Mouse (Mus musculus): ENCODE results near the gene Prss41.

Gene Prss41

GRCm38 (mm10) chr17:23836006-23836575, 7.9 kb downstream of the Prss41 start, which contains the start of gene Prss33:
Prss33 (minus strand) TSS chr17:23836056.
- Histone ChIP-seq H3K4me3 (replicated peaks; ENCODE audit: low read length) (peak within 1 kb of the TSS; percentile 67), H3K4me1 (replicated peaks; ENCODE audit: low read depth, low read length) (peaks cover 32% of the 10 kb centered on the region), H3K36me3 (ENCODE audit: insufficient read depth, low read length) (no peaks in the 10 kb centered on the region; the same call in 1 of the 2 replicates), H3K9me3 (ENCODE audit: low read length) (no peaks in the 10 kb centered on the region), H3K27me3 (ENCODE audit: insufficient read depth, low read length) (peaks cover 17% of the 10 kb centered on the region)
- no peak for TF ChIP-seq NANOG (IDR thresholded peaks at IDR 0.05; ENCODE audit: borderline replicate concordance, low read length)
- no peak for TF ChIP-seq CTCF (conservative IDR thresholded peaks at IDR 0.05; ENCODE audit: low read length)
- no peak for TF ChIP-seq POU5F1 (IDR thresholded peaks at IDR 0.05; ENCODE audit: borderline replicate concordance, low read length)

GRCm38 (mm10) chr17:23831201-23831600, 12.8 kb downstream of the Prss41 start:
- Histone ChIP-seq H3K4me1 (replicated peaks; ENCODE audit: low read depth, low read length) (peaks cover 51% of the 10 kb centered on the region), H3K27me3 (ENCODE audit: insufficient read depth, low read length) (peaks cover 13% of the 10 kb centered on the region), H3K36me3 (ENCODE audit: insufficient read depth, low read length) (peaks cover 15% of the 10 kb centered on the region), H3K9me3 (ENCODE audit: low read length) (no peaks in the 10 kb centered on the region; the same call in 1 of the 2 replicates), H3K4me3 (replicated peaks; ENCODE audit: low read length) (no peak overlapping the region)
- TF ChIP-seq POU5F1 (IDR thresholded peaks at IDR 0.05; ENCODE audit: borderline replicate concordance, low read length) (no peak), NANOG (IDR thresholded peaks at IDR 0.05; ENCODE audit: borderline replicate concordance, low read length) (no peak), CTCF (conservative IDR thresholded peaks at IDR 0.05; ENCODE audit: low read length) (no peak)

GRCm38 (mm10) chr17:23829064-23829619, 14.8 kb downstream of the Prss41 start, which contains the start of gene Elob:
Elob (minus strand) TSS chr17:23829136.
- Histone ChIP-seq H3K9me3 (ENCODE audit: low read length) (peaks cover 4% of the 10 kb centered on the region; the same call in 1 of the 2 replicates), H3K27me3 (ENCODE audit: insufficient read depth, low read length) (peaks cover 5% of the 10 kb centered on the region), H3K4me3 (replicated peaks; ENCODE audit: low read length) (peak within 1 kb of the TSS; percentile 92), H3K36me3 (ENCODE audit: insufficient read depth, low read length) (peaks cover 36% of the 10 kb centered on the region), H3K4me1 (replicated peaks; ENCODE audit: low read depth, low read length) (peaks cover 49% of the 10 kb centered on the region)
- TF ChIP-seq CTCF (conservative IDR thresholded peaks at IDR 0.05; ENCODE audit: low read length) (peak; percentile 71), POU5F1 (IDR thresholded peaks at IDR 0.05; ENCODE audit: borderline replicate concordance, low read length) (no peak), NANOG (IDR thresholded peaks at IDR 0.05; ENCODE audit: borderline replicate concordance, low read length) (no peak)

GRCm38 (mm10) chr17:23828271-23829001, 15.5 kb downstream of the Prss41 start:
- Histone ChIP-seq H3K4me3 (replicated peaks; ENCODE audit: low read length) (peak overlapping the region; percentile 92), H3K36me3 (ENCODE audit: insufficient read depth, low read length) (peaks cover 43% of the 10 kb centered on the region), H3K4me1 (replicated peaks; ENCODE audit: low read depth, low read length) (peaks cover 51% of the 10 kb centered on the region), H3K27me3 (ENCODE audit: insufficient read depth, low read length) (no peaks in the 10 kb centered on the region), H3K9me3 (ENCODE audit: low read length) (peaks cover 11% of the 10 kb centered on the region; the same call in 1 of the 2 replicates)
- TF ChIP-seq NANOG (IDR thresholded peaks at IDR 0.05; ENCODE audit: borderline replicate concordance, low read length) (no peak), CTCF (conservative IDR thresholded peaks at IDR 0.05; ENCODE audit: low read length) (no peak), POU5F1 (IDR thresholded peaks at IDR 0.05; ENCODE audit: borderline replicate concordance, low read length) (no peak)

GRCm38 (mm10) chr17:23825591-23825990, 18.4 kb downstream of the Prss41 start:
- TF ChIP-seq NANOG (IDR thresholded peaks at IDR 0.05; ENCODE audit: borderline replicate concordance, low read length) (no peak), POU5F1 (IDR thresholded peaks at IDR 0.05; ENCODE audit: borderline replicate concordance, low read length) (no peak), CTCF (conservative IDR thresholded peaks at IDR 0.05; ENCODE audit: low read length) (no peak)
- H3K4me1 ChIP-seq (replicated peaks; ENCODE audit: low read depth, low read length): peaks cover 80% of the 10 kb centered on the region
- peaks cover 71% of the 10 kb centered on the region for H3K36me3 ChIP-seq (ENCODE audit: insufficient read depth, low read length)
- H3K27me3 ChIP-seq (ENCODE audit: insufficient read depth, low read length): no peaks in the 10 kb centered on the region
- H3K9me3 ChIP-seq (ENCODE audit: low read length): peaks cover 39% of the 10 kb centered on the region
- H3K4me3 ChIP-seq (replicated peaks; ENCODE audit: low read length): peak overlapping the region; percentile 7; the same call in 1 of the 2 replicates

GRCm38 (mm10) chr17:23823614-23824013, 20.4 kb downstream of the Prss41 start:
- H3K9me3 ChIP-seq (ENCODE audit: low read length): peaks cover 59% of the 10 kb centered on the region
- H3K36me3 ChIP-seq (ENCODE audit: insufficient read depth, low read length): peaks cover 91% of the 10 kb centered on the region
- peaks cover 74% of the 10 kb centered on the region for H3K4me1 ChIP-seq (replicated peaks; ENCODE audit: low read depth, low read length)
- no peak for TF ChIP-seq POU5F1 (IDR thresholded peaks at IDR 0.05; ENCODE audit: borderline replicate concordance, low read length)
- TF ChIP-seq CTCF (conservative IDR thresholded peaks at IDR 0.05; ENCODE audit: low read length): no peak
- TF ChIP-seq NANOG (IDR thresholded peaks at IDR 0.05; ENCODE audit: borderline replicate concordance, low read length): no peak
- H3K27me3 ChIP-seq (ENCODE audit: insufficient read depth, low read length): no peaks in the 10 kb centered on the region
- H3K4me3 ChIP-seq (replicated peaks; ENCODE audit: low read length): peak overlapping the region; percentile 55

GRCm38 (mm10) chr17:23823018-23823417, 21.0 kb downstream of the Prss41 start:
- Histone ChIP-seq H3K36me3 (ENCODE audit: insufficient read depth, low read length) (peaks cover 97% of the 10 kb centered on the region), H3K9me3 (ENCODE audit: low read length) (peaks cover 65% of the 10 kb centered on the region), H3K4me1 (replicated peaks; ENCODE audit: low read depth, low read length) (peaks cover 74% of the 10 kb centered on the region), H3K4me3 (replicated peaks; ENCODE audit: low read length) (peak overlapping the region; percentile 55), H3K27me3 (ENCODE audit: insufficient read depth, low read length) (no peaks in the 10 kb centered on the region)
- TF ChIP-seq CTCF (conservative IDR thresholded peaks at IDR 0.05; ENCODE audit: low read length): no peak
- TF ChIP-seq POU5F1 (IDR thresholded peaks at IDR 0.05; ENCODE audit: borderline replicate concordance, low read length): no peak
- no peak for TF ChIP-seq NANOG (IDR thresholded peaks at IDR 0.05; ENCODE audit: borderline replicate concordance, low read length)

GRCm38 (mm10) chr17:23822094-23822493, 21.9 kb downstream of the Prss41 start:
- H3K9me3 ChIP-seq (ENCODE audit: low read length): peaks cover 74% of the 10 kb centered on the region
- peak overlapping the region; percentile 55 for H3K4me3 ChIP-seq (replicated peaks; ENCODE audit: low read length)
- H3K27me3 ChIP-seq (ENCODE audit: insufficient read depth, low read length): no peaks in the 10 kb centered on the region
- TF ChIP-seq CTCF (conservative IDR thresholded peaks at IDR 0.05; ENCODE audit: low read length) (no peak), POU5F1 (IDR thresholded peaks at IDR 0.05; ENCODE audit: borderline replicate concordance, low read length) (no peak), NANOG (IDR thresholded peaks at IDR 0.05; ENCODE audit: borderline replicate concordance, low read length) (no peak)
- peaks cover 68% of the 10 kb centered on the region for H3K4me1 ChIP-seq (replicated peaks; ENCODE audit: low read depth, low read length)
- H3K36me3 ChIP-seq (ENCODE audit: insufficient read depth, low read length): peaks cover 100% of the 10 kb centered on the region
